Mouse (Mus musculus) layer of hippocampus, postnatal 25 days (tissue): ENCODE measurements around the gene Lhpp. TPM values are rescaled to one million over a fixed set of nuclear protein-coding genes. Genes with fewer than 3 reads are reported as not detected.

Source experiments
- DNase-seq, 2 experiments: peaks; one replicate each; pipeline ENCODE4 v3.0.0; 2022; ENCODE audit warnings: mixed read lengths in 2 of 2, low spot score in 1 of 2; ENCODE audit errors: extremely low spot score in 1 of 2
- total RNA-seq, 2 experiments: library from RNA; stranded (reverse); gene quantifications; 2 replicates each; pipeline ENCODE4 v1.2.3; 2021

The Lhpp gene
- total RNA-seq, 2 experiments from 2014 or later: 28.0 to 30.6 TPM

DNA sequence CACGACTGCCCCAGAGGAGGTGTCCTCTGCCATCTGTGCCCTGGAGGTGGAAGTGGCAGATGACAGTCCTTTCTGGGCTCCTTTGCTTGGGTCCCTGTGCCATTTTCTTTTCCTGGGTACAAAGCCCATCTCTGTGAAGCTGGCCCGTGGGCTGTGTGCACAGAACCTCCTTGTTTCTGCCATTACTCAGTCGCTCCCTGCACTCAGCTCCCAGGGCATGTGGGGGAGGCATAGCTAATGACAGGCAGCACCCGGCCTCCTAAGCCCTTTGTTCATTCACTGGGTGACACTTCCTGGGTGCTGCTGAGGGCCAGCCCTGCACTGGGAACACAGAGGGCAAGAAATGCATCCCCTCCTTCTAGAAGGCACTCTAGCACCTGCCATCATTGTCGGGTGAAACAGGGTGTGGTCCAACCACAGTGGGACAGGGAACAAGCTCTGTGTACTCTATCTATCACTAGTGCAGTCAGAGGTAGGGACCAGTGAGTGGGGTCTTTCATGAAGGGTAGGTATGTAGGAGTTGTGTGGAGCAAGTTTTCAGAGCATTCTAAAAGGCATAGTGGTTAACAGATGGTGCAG is 92.1 kb downstream of the Lhpp start:
- DNase-seq: no peak

- no peak for DNase-seq
Measured at GRCm38 (mm10) chr7:132703515-132704309, 93.3 kb downstream of the Lhpp start.

- DNase-seq: no peak
Measured at GRCm38 (mm10) chr7:132704310-132704875, 94.0 kb downstream of the Lhpp start.

DNA sequence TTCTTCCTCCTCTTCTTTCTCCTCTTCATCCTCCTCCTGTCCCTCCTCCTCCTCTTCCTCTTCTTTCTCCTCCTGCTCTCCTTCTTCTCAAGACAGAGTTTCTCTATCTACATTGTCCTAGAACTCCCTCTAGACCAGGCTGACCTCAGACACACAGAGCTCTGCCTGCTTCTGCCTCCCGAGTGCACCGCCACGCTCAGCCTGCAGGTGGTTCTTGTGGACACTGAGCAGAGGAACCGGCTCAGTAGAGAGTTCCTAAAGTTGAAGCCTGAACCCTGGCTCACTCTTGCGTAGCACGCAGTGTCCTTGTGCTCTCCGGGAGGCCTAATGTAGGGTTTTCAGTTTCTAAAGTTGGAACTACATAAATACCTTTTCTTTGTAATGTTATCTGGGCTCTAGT is 94.7 kb downstream of the Lhpp start:
- no peak for DNase-seq

- no peak for DNase-seq
Measured at GRCm38 (mm10) chr7:132711579-132711978, 101.1 kb downstream of the Lhpp start.

DNA sequence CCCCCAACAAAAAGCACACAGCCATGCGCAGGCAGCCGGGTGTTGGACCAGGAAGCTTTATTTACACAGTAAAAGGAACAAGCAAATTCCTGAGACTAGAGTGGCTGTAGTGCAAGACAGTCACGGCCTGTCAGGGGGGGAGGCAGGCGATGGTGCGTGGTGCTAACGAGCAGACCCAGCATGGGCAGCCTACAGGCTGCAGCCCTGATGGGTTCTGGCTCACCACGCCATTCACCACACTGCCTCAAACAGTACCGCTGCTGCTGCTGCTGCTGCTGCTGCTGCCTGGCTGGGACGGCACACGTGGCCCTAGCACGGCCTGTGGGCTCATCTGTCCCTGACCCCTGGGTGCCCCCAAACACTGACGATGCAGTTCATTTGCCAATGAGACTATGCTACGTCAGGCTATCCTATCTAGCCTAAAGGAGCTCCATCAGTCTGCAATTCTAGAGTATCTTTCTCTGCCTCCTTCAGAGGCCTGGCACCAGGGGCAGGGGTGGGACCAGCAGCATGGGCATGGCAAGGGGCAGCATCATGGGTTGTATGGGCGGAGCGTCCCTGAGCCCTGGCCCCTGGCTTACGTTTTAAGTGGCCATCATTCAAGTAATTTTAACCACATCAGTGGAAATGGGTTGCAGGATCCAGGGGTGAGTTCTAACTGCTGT is 101.7 kb downstream of the Lhpp start:
- DNase-seq: no peak

GRCm38 (mm10) chr7:132712956-132713355 is 102.5 kb downstream of the Lhpp start:
- DNase-seq: no peak

DNA sequence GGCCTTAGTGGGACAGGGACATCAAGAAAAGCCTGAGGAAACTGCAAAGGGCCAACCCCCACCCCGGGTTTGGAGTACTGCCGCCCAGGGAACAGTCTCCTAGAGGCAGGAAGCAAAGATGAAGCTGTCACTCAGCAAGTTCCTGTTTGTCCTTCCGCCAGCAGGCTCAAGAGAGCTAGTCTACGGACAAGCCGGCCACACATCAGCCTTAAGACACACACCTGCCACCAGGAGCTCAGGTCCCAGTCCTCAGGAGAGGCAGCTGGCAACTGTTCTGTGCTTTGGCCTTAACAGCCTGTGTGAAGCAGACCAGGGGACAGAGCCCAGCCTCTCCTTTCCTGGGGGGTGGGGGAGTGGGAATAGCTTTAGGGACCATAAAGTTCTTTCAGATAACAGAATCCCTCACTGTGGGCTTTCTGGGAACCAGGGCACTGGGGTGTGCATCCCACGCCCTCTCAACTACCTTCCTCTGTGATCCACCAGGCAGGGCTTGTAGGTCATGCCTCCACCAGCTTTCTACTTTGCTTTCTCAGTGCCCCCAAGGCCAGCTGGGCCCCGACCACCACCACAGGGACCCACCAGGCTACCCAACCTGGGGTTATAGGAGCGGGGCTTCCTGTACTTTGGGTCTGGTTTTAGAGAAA is 103.2 kb downstream of the Lhpp start:
- no peak for DNase-seq

DNA sequence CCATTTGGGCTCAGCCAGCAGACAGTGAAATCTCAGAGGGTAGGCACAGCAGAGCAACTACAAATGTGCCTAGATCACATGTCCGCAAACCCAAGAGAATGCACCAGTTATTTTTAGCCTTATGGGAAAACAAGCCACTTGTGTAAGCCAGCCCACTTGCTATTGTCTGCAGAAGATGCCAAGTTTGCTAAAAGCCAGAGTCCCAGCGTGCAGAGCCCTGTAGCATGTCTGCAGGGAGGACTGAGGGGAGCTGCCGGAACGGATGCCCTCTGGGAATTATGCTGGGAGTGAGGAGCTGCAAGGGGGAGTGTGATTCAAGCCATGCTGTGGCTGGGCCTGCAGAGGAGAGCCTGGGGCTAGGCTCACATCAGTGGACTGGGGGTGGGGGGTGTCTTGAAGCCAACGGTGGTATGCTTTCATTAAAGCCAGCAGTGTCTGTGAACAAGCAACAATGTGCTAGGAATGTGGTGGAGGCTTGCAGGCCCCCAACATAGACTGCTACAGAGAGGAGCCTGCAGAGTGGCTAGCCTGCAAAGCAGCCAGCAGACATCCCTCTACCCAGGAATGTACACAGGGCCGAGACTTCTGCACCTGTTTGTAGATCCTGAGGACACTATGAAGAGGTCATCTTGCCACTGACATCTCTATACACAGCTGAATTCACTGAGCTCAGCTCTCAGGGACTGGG is 103.9 kb downstream of the Lhpp start:
- no peak for DNase-seq

DNA sequence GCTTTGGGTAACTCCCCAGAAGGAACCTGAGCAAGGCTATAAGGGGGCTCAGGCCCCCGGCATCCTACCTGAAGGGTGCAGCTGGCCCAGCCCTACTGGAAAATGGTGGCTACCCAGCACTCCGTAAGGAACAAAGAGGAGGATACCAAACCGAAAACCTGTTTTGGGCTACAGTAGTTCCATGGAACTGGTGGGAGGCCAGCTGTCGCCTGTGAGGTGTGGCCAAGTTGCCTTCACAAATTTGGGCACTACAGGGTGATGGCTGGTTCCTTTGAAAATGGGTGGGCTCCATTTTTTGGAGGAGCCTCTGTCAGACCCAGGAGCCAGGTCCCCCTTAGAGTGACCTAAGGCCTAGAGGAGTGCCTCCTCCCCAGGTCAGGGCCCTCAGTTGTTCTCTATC is 104.8 kb downstream of the Lhpp start:
- DNase-seq: no peak

DNA sequence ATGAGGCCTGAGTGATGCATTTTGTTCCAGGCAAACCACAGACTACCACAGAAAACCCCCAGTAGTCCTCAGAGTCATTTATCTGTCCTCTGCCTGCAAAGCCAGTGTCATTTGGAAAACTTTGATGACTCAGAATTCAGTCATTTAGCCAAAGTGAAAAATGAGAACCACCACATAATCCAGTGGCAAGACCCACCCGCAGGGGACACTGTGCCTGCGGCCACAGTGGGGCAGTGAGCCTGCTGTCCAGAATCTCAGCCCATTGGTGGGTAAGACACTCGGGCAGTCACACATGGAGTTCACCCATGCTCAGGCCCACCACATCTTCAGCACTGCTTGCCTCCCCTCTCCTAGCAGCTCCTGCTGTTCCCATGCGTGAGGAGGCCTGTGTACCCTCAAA is 109.1 kb downstream of the Lhpp start:
- DNase-seq: no peak

- DNase-seq: peak in 1 of 2 experiments; percentile 42
Measured at GRCm38 (mm10) chr7:132720562-132720961, 110.1 kb downstream of the Lhpp start.

GRCm38 (mm10) chr7:132722401-132723370 is 112.2 kb downstream of the Lhpp start:
- no peak for DNase-seq

GRCm38 (mm10) chr7:132723906-132724305 is 113.5 kb downstream of the Lhpp start:
- no peak for DNase-seq

GRCm38 (mm10) chr7:132724501-132725062 is 114.1 kb downstream of the Lhpp start:
- DNase-seq: no peak

DNA sequence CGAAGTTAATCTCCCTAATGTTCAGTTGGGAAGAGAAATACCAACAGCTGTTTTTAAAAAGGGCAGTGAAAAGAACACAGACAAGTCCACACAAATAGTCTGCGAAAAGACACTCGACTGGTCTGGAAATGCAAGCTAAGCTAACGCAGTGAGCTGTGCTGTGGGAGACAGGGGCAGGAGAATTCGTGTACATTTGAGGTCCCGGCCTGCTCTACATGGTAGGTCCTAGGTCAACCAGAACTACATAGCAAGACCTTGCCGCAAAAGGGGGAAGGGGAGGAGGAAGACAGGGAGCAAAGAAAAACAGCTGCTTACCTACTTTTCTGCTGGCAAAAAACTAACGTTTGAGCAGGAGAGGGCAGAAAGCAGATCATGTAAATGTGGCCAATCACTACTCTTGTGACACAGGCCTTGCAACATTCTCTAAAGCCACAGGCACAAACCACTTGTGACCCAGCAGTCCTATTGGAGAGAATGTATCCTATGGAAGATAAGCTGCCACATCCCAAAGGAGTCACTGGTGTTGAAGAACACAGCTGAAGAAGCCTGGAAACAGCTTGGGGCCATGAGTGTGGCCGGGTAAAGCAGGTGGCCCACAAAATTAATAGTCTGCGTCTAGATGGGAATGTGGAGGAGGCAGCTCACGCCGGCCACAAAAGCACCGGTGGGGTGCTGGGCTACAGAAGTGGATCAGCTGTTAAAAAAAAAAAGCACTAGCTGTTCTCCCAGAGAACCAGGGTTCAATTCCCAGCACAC is 115.8 kb downstream of the Lhpp start:
- no peak for DNase-seq

DNA sequence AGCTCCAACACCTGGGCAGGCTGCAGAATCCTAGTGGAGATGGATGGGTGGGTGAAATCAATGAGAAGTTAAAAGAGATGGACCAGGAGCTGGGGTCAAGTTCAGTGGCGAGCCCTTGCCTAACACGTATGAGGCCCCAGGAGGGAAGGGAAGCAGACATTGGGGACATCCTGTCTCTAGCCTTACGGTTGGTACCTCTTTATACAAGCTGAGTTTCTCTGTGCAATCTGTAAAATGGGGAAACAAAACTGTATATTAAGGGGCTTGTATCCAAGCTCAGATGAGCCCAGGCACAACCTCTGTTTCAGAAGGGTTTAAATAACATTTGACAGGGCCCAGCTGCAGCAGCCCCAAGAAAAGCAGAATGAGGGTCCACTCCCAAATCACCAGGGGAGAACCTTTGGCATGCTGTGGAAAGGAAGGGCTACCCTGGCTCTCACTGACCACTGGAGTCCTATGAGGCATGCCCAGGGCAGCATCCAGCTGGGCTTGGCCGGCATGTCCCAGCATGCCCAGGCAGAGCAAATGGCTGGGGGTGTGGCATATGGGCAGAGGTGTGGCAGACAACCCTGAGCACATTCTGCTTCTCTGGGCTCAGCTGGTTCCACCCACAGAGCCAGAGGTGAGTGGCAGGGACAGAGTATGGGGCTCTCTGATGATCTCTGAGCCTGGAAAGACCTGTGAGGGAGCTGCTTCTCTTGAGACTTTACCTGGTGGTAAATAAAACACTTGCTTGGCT is 118.8 kb downstream of the Lhpp start:
- no peak for DNase-seq
